Mouse (Mus musculus): ENCODE results near the gene Sgip1. TPM values are rescaled to one million over a fixed set of nuclear protein-coding genes. Genes with fewer than 3 reads are reported as not detected.
A peak's percentile ranks its signal among the peaks of the same experiment; 100 is the strongest.

The Sgip1 gene
- polyA plus RNA-seq, 1 experiment from 2014 or later = 13.0 TPM

GRCm38 (mm10) chr4:103006266-103006665 is 265.2 kb downstream of the Sgip1 start:
- Histone ChIP-seq H3K4me1 (replicated peaks; ENCODE audit: control insufficient read depth, insufficient read depth, low read length) (peaks cover 5% of the 10 kb centered on the region; the same call in 1 of the 2 replicates), H3K4me3 (ENCODE audit: low read depth, low read length) (no peak overlapping the region), H3K4me2 (ENCODE audit: low read length) (no peak overlapping the region), H3K27me3 (replicated peaks; ENCODE audit: control insufficient read depth, insufficient read depth, low read length) (no peaks in the 10 kb centered on the region), H3K36me3 (ENCODE audit: control insufficient read depth, insufficient read depth, low read length) (no peaks in the 10 kb centered on the region), H3K27ac (ENCODE audit: low read depth) (no peak overlapping the region), H3K9ac (ENCODE audit: low read length) (no peak overlapping the region), H3K9me3 (ENCODE audit: control insufficient read depth, low read length) (no peaks in the 10 kb centered on the region)
- WGBS = 73% methylated on average over 5 of the region's 5 CpGs
- ATAC-seq (replicated peaks; ENCODE audit: low FRiP score, low TSS enrichment, low read depth) (no peak), DNase-seq (ENCODE audit: low spot score) (no peak)

GRCm38 (mm10) chr4:103006943-103007418 is 265.9 kb downstream of the Sgip1 start:
- ATAC-seq (replicated peaks; ENCODE audit: low FRiP score, low TSS enrichment, low read depth) = 0 out of 2 replicates have a peak, but pooled peaks have one; percentile 43
- Histone ChIP-seq H3K9ac (ENCODE audit: low read length) (no peak overlapping the region), H3K9me3 (ENCODE audit: control insufficient read depth, low read length) (no peaks in the 10 kb centered on the region), H3K27me3 (replicated peaks; ENCODE audit: control insufficient read depth, insufficient read depth, low read length) (no peaks in the 10 kb centered on the region), H3K27ac (ENCODE audit: low read depth) (no peak overlapping the region), H3K4me1 (replicated peaks; ENCODE audit: control insufficient read depth, insufficient read depth, low read length) (peaks cover 5% of the 10 kb centered on the region; the same call in 1 of the 2 replicates), H3K4me2 (ENCODE audit: low read length) (no peak overlapping the region), H3K4me3 (ENCODE audit: low read depth, low read length) (no peak overlapping the region), H3K36me3 (ENCODE audit: control insufficient read depth, insufficient read depth, low read length) (no peaks in the 10 kb centered on the region)
- DNase-seq (ENCODE audit: low spot score) = peak; percentile 52
- WGBS = 30% methylated on average over 4 of the region's 4 CpGs

GRCm38 (mm10) chr4:103010734-103011133 is 269.6 kb downstream of the Sgip1 start:
- no peak for ATAC-seq (replicated peaks; ENCODE audit: low FRiP score, low TSS enrichment, low read depth)
- H3K4me3 ChIP-seq (ENCODE audit: low read depth, low read length) = no peak overlapping the region
- no peak overlapping the region for H3K4me2 ChIP-seq (ENCODE audit: low read length)
- no peak for DNase-seq (ENCODE audit: low spot score)
- H3K27ac ChIP-seq (ENCODE audit: low read depth) = no peak overlapping the region
- no peaks in the 10 kb centered on the region for H3K36me3 ChIP-seq (ENCODE audit: control insufficient read depth, insufficient read depth, low read length)
- no peak overlapping the region for H3K9ac ChIP-seq (ENCODE audit: low read length)
- H3K27me3 ChIP-seq (replicated peaks; ENCODE audit: control insufficient read depth, insufficient read depth, low read length) = no peaks in the 10 kb centered on the region
- 89% methylated on average over 4 of the region's 4 CpGs for WGBS
- H3K9me3 ChIP-seq (ENCODE audit: control insufficient read depth, low read length) = no peaks in the 10 kb centered on the region
- peaks cover 10% of the 10 kb centered on the region for H3K4me1 ChIP-seq (replicated peaks; ENCODE audit: control insufficient read depth, insufficient read depth, low read length)

GRCm38 (mm10) chr4:103011823-103012222 is 270.7 kb downstream of the Sgip1 start:
- peak; percentile 38 for DNase-seq (ENCODE audit: low spot score)
- H3K27me3 ChIP-seq (replicated peaks; ENCODE audit: control insufficient read depth, insufficient read depth, low read length) = no peaks in the 10 kb centered on the region
- no peak overlapping the region for H3K9ac ChIP-seq (ENCODE audit: low read length)
- H3K36me3 ChIP-seq (ENCODE audit: control insufficient read depth, insufficient read depth, low read length) = no peaks in the 10 kb centered on the region
- H3K9me3 ChIP-seq (ENCODE audit: control insufficient read depth, low read length) = no peaks in the 10 kb centered on the region
- H3K4me1 ChIP-seq (replicated peaks; ENCODE audit: control insufficient read depth, insufficient read depth, low read length) = peaks cover 8% of the 10 kb centered on the region
- H3K4me2 ChIP-seq (ENCODE audit: low read length) = no peak overlapping the region
- no peak overlapping the region for H3K27ac ChIP-seq (ENCODE audit: low read depth)
- ATAC-seq (replicated peaks; ENCODE audit: low FRiP score, low TSS enrichment, low read depth) = no peak
- H3K4me3 ChIP-seq (ENCODE audit: low read depth, low read length) = no peak overlapping the region
- WGBS = 35% methylated on average over 7 of the region's 7 CpGs

GRCm38 (mm10) chr4:103013490-103013889 is 272.4 kb downstream of the Sgip1 start:
- Histone ChIP-seq H3K27me3 (replicated peaks; ENCODE audit: control insufficient read depth, insufficient read depth, low read length) (no peaks in the 10 kb centered on the region), H3K36me3 (ENCODE audit: control insufficient read depth, insufficient read depth, low read length) (no peaks in the 10 kb centered on the region), H3K4me2 (ENCODE audit: low read length) (peak overlapping the region; percentile 7; the same call in 1 of the 2 replicates), H3K4me3 (ENCODE audit: low read depth, low read length) (no peak overlapping the region), H3K4me1 (replicated peaks; ENCODE audit: control insufficient read depth, insufficient read depth, low read length) (peaks cover 5% of the 10 kb centered on the region; the same call in 1 of the 2 replicates), H3K9ac (ENCODE audit: low read length) (no peak overlapping the region), H3K9me3 (ENCODE audit: control insufficient read depth, low read length) (no peaks in the 10 kb centered on the region), H3K27ac (ENCODE audit: low read depth) (no peak overlapping the region)
- ATAC-seq (replicated peaks; ENCODE audit: low FRiP score, low TSS enrichment, low read depth) (no peak), DNase-seq (ENCODE audit: low spot score) (no peak)
- 9% methylated on average over 4 of the region's 4 CpGs for WGBS

Other genes starting within 250 kb of the Sgip1 start
- 0.47 and 0.67 TPM in 2 replicates for gene Tctex1d1, start 237.3 kb downstream of the Sgip1 start, polyA plus RNA-seq (2014; fragmentation: Nextera tagmentation; extraction: Ambion mirVana)